Mouse (Mus musculus): ENCODE data around the gene Antxr1. TPM values are rescaled to one million over a fixed set of nuclear protein-coding genes. Genes with fewer than 3 reads are reported as not detected.

Gene Antxr1
- polyA plus RNA-seq, 3 experiments from 2014 or later: 0.34 TPM; not detected in 2

- no peak for ATAC-seq
Measured at GRCm38 (mm10) chr6:87183159-87183558, 152.5 kb downstream of the Antxr1 start.

GRCm38 (mm10) chr6:87182736-87183135, 152.9 kb downstream of the Antxr1 start:
- ATAC-seq: no peak

- no peak for ATAC-seq
Measured at GRCm38 (mm10) chr6:87171461-87171860, 164.2 kb downstream of the Antxr1 start.

- no peak for ATAC-seq
Measured at GRCm38 (mm10) chr6:87170875-87171274, 164.7 kb downstream of the Antxr1 start.

GRCm38 (mm10) chr6:87170277-87170676, 165.3 kb downstream of the Antxr1 start:
- ATAC-seq: no peak

- no peak for ATAC-seq
Measured at GRCm38 (mm10) chr6:87168021-87168420, 167.6 kb downstream of the Antxr1 start.

GRCm38 (mm10) chr6:87166673-87167305, 168.8 kb downstream of the Antxr1 start:
- ATAC-seq: no peak

- no peak for ATAC-seq
Measured at GRCm38 (mm10) chr6:87165536-87166311, 169.9 kb downstream of the Antxr1 start.

GRCm38 (mm10) chr6:87161391-87162263, 174.0 kb downstream of the Antxr1 start:
- no peak for ATAC-seq

GRCm38 (mm10) chr6:87160196-87160595, 175.4 kb downstream of the Antxr1 start:
- ATAC-seq: no peak

GRCm38 (mm10) chr6:87158062-87158623, 177.5 kb downstream of the Antxr1 start:
- no peak for ATAC-seq

GRCm38 (mm10) chr6:87153836-87154235, 181.8 kb downstream of the Antxr1 start:
- no peak for ATAC-seq

- ATAC-seq: peak; percentile 51
Measured at GRCm38 (mm10) chr6:87153231-87153580, 182.4 kb downstream of the Antxr1 start.

- ATAC-seq: peak; percentile 94
Measured at GRCm38 (mm10) chr6:87152461-87153230, 183.0 kb downstream of the Antxr1 start.

- no peak for ATAC-seq
Measured at GRCm38 (mm10) chr6:87151427-87151826, 184.2 kb downstream of the Antxr1 start.

GRCm38 (mm10) chr6:87150471-87150870, 185.2 kb downstream of the Antxr1 start:
- no peak for ATAC-seq

- no peak for ATAC-seq
Measured at GRCm38 (mm10) chr6:87147921-87148320, 187.7 kb downstream of the Antxr1 start.

- ATAC-seq: no peak
Measured at GRCm38 (mm10) chr6:87143594-87143993, 192.0 kb downstream of the Antxr1 start.

GRCm38 (mm10) chr6:87142239-87142638, 193.4 kb downstream of the Antxr1 start:
- ATAC-seq: no peak

GRCm38 (mm10) chr6:87139796-87140553, 195.6 kb downstream of the Antxr1 start:
- no peak for ATAC-seq

- no peak for ATAC-seq
Measured at GRCm38 (mm10) chr6:87138479-87138878, 197.1 kb downstream of the Antxr1 start.
